Mouse (Mus musculus) gastrocnemius, adult 18-20 months (tissue): ENCODE measurements around the gene Gm3604. TPM values are rescaled to one million over a fixed set of nuclear protein-coding genes. Genes with fewer than 3 reads are reported as not detected.
"Not testable (repeated sequence)": the region's sequence is repeated elsewhere in the genome, so short reads cannot be mapped to it uniquely, and the experiment has no call there.

ENCODE experiments used
- DNase-seq: peaks from one replicate; pipeline ENCODE4 v3.0.0; 2021; ENCODE audit warnings: low spot score
- long read RNA-seq, 2 experiments: library from polyadenylated mRNA; stranded (forward); transcript quantifications; one replicate each; pipeline ENCODE4 v2.0.0; 2021
- microRNA-seq: library from miRNA; unstranded; fragments of <30 nt; microRNA quantifications from one replicate; pipeline ENCODE4 v1.2.0, GENCODE M21; 2021
- total RNA-seq, 2 experiments: library from RNA; stranded (reverse); gene quantifications; 2 replicates each; pipeline ENCODE4 v1.2.3; 2021

The Gm3604 gene
- under 1 TPM; 0.14 to 0.17 TPM for total RNA-seq
- long read RNA-seq, experiment 1 = 0 reads
- long read RNA-seq, experiment 2 = 0 reads

DNA sequence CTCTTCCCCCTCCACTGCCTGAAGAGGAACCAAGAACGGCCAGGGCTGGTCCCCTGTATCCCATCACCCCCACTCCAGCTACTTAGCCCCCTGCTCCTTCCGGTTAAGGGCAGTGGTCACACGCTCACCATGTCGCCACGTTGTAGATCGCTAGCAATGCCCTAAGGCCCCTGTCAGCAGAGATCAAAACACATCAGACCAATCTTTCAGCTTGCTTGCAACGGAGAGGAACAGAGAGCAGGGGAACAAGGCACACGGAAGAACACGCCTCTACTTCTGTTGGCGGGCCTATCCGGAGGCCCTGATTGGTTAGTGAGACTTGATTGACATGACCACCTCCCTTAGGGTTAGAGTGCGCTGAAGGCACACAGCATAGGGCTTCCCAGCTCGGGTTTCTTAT, at the start of gene Gm3604:
Gene Gm3604 (minus strand): TSS at position 226 of the 400 bp plus-strand sequence.
- peak; percentile 39 for DNase-seq

DNA sequence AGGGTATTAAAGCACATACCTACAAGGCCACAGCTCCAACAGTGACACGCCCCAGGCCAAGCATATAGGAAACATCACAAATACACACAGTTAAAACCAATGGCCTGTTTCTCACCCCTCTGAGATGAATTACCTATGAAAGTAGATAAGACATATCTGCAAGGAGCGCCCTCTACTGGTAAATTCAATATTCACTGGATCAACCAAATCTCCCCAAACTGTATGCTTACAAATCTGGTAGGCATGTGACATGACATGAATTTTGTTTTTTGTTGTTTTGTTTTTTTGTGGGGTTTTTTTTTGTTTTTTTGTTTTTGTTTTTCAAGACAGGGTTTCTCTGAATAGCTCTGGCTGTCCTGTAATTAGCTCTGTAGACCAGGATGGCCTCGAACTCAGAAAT, 16.2 kb upstream of the Gm3604 start:
- not testable (repeated sequence) for DNase-seq

DNA sequence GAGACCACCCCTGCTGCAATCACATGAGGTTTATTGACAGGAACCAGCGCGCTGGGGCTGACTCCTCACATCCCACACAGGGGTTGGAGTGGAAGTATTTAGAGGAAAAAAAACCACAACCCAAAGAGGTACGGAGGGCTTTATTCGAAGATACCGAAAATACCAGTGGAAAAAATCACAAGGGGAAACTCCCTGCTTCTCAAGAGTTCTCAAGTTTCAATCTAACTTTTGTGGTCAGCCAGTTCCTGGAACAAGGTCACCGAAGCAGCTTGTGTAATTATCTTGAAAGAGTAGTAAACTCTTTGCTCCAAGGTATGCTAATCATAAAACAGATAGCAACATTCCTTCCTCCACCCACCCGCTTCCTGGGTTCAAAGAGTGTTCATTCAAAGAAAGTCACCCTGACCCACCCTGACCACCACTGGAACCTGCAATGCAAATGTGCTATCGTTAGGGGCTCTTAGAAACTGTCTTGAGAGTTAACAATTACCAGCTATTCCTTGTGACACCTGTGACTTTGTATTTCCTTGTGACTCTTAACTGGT, 7.2 kb upstream of the Gm3604 start:
- DNase-seq = not testable (repeated sequence)

DNA sequence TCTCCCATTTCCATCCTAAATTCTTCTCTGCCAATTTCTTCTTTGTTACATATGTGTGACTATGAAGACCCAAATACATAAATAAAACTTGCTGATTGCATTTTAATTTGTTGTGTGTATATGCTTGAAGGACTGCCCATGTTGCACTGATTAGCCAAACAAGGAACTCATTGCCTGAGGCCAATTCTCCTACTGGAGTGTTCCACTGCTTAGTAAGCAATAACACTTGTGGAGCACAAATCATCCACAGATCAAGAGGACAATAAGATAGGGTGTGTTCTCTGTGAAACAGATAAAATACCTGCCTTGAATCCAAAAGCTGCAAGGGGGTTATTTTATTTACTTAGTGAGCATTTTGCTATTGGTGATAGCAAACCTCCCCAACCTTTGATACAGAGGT, 51.2 kb downstream of the Gm3604 start:
- DNase-seq = no peak

DNA sequence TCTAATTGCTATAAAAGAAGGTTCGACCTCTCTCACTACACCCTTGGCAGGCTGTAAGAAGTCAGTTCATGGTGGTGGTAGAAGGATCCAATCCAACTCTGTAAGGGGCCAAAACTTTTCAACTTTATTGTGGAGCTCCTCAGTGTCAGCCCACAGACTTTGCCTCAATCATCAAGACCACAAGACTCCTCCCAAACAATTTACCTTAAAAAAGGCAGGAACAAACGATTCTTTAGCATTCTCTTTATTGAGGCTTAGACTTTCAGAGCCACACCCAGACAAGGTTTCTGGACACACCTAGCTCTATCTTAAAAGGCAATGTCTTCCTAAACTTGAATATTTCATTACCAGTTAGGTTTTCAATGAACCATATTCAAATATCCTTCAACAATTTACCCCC, 51.6 kb downstream of the Gm3604 start:
- no peak for DNase-seq

Small RNA genes lying within 50 kb of the gene (microRNA-seq; reads per million reads assigned to microRNA genes)
- gene Gm25933 = not detected

Other genes starting within 250 kb of the Gm3604 start
- gene Gm49359, start 83.7 kb upstream of the Gm3604 start, total RNA-seq = 1 to 10 TPM; 3.1 to 4.0 TPM
- under 1 TPM; 0.55 to 0.80 TPM for gene Zfp935, start 175.3 kb upstream of the Gm3604 start, total RNA-seq
- 1 to 10 TPM; 2.4 to 3.8 TPM for gene Zfp934, start 188.0 kb upstream of the Gm3604 start, total RNA-seq
- 1 to 10 TPM in 1 of 2 experiments, under 1 TPM in 1; 0.64 to 1.8 TPM for gene 6720489N17Rik, start 241.0 kb upstream of the Gm3604 start, total RNA-seq